Mouse (Mus musculus) ovary, postnatal 14 days (tissue): ENCODE data around the gene Plagl2.

Experiments
- DNase-seq: peaks from one replicate; pipeline ENCODE4 v3.0.0; 2022; ENCODE audit warnings: low spot score

Gene Plagl2

GRCm38 (mm10) chr2:153191242-153191641, 50.0 kb downstream of the Plagl2 start:
- DNase-seq = no peak

DNA sequence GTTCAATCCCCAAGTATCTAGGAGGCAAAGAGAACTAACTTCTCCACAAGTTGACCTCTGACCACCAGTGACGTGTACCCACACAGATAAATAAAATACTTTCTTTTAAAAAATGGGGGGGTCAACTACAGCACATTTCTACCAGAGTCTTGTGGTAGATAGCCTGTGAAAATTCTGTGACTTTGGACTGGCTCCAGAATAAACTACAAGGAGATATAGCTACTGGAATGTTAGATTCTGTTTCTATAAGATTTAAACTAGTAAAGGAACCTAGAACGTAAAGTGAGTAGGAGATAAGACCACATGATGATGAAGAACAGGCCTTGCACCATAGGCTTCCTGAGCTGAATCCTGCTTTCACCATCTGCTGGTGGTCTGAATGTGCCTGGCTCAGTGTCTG, 53.4 kb downstream of the Plagl2 start:
- DNase-seq = no peak

DNA sequence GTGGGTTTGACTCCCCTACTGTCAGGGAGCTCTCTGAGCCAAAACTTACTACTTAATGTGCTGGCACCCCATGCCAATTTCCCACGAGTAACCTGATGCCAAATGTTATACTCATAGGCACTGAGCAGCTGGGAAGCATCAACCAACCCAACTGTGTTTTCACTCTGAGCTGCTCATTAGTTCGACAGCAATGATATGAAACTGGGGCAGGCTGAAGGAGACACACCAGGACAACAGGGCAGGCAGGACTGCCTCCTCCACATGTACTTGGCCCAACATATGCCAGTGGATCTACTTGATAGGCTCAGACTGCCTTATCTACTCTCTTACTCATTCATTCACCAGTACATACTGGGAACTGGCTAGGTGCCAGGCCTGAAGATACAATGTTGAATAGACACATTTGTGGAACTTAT, 55.0 kb downstream of the Plagl2 start:
- no peak for DNase-seq

DNA sequence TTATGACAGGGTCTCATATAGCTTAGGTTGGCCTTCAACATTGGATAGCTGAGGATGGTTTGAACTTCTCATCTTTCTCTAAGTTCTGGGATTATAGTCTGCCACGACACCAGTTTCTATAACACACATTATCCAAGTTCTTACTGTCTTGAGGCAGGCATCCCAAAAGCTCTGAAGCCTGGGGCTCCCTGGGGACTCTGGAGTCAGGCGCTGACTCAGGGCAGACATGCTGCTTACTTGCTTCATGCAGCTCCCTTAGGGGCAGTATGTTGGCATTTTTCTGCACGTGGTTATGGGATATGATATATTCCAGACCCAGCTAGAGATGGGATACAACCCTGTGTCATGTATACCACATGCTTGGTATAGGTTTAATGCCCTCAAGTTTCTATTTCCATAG, 61.3 kb downstream of the Plagl2 start:
- no peak for DNase-seq

- DNase-seq = no peak
Measured at GRCm38 (mm10) chr2:153179126-153179860, 61.9 kb downstream of the Plagl2 start.
